Mouse (Mus musculus): Measurements from ENCODE around the gene Gm49405. TPM values are rescaled to one million over a fixed set of nuclear protein-coding genes. Genes with fewer than 3 reads are reported as not detected.

The Gm49405 gene
- polyA plus RNA-seq, 2 experiments from 2014 or later = 0.78 to 0.96 TPM

DNA sequence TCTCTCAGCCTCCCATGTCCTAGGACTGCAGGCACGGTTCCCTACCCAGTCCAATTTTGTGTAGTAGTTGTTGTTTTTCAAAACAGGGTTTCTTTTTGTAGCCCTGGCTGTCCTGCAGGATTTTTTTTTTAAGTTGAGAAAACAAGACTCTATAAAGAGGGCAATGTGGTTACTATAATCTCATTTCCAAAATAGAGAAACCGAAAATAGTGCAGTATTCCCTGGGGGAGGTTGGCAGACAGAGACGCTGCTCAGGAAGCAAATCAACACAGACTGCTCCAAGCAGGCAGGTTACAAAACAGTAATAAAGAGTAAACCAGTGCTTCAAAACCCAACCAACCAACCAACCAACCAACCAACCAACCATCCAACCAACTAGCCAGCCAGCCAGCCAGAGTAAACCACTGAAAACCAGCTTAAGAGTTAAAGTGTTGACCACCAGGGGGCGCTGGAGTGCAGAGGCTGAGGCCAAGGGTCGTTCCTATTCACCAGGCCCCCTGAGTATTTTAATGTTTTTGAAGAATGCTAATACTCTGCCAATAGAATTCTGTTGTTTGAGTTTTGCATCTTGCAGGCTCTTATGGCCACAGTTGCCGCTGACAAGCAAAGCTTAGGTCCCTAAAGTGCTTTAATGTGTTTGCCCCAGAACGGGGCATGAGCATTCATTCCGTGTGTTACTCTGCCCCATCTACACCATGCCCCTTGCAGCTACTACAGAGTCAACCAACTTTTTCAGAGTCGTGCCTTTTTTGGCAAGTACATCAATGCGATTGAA lies 51.5 kb downstream of the Gm49405 start:
- ATAC-seq = peak; percentile 74

DNA sequence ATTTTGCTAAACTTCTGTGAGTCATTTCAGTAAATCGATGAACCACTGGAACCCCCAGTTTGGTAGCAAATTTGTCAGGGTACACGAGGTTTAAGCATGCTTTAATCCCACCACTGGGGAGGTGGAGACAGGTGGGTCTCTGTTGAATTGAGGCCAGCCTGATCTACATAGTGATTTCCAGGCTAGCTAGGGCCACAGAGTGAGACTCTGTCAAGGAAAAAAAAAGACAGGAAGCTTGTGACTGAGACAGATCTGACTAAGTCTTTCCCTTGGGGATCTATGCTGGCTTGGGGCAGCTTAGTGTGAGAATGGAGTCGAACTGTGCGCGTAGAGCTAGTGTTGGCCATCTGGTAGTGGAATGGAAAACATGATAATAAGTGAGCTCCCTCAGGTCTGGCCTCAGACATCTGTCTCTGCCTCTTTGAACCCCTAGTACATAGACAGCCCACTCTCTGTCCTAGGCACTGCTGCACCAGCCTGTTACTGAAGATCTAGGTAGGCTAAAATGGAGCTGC lies 52.1 kb downstream of the Gm49405 start:
- peak; percentile 60 for ATAC-seq

DNA sequence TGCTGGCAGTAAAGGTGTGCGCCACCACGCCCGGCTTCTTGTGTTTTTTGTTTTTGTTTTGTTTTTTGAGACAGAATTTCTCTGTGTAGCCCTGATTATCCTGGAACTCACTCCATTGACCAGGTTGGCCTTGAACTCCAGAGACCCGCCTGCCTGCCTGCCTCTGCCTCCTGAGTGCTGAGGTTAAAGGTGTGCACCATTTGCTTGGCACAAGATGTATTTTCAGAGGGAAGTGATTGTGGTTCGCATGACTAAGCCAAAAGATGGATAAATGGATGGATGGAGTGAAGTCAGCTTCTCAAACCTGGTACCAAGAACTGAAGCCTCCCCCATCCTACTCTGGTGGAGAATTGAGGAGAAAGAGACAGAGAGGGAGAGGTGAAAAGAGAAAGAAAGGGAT lies 54.2 kb downstream of the Gm49405 start:
- no peak for ATAC-seq

Other genes starting within 250 kb of the Gm49405 start
- 10 to 100 TPM; 33.1 to 38.4 TPM for gene Kmt5b, start 233.2 kb upstream of the Gm49405 start, polyA plus RNA-seq (2017; shearing (Covaris generic))
- 1 to 10 TPM; 2.5 to 3.7 TPM for gene Chka, start 148.9 kb upstream of the Gm49405 start, polyA plus RNA-seq (2017; shearing (Covaris generic))
- gene Tcirg1, start 93.5 kb upstream of the Gm49405 start, polyA plus RNA-seq (2017; shearing (Covaris generic)) = 100 to 1,000 TPM in 1 of 2 experiments, 10 to 100 TPM in 1; 51.3 to 100 TPM
- gene Ndufs8, start 87.9 kb upstream of the Gm49405 start, polyA plus RNA-seq (2017; shearing (Covaris generic)) = 100 to 1,000 TPM; 219 to 234 TPM
- gene Aldh3b1, start 70.8 kb upstream of the Gm49405 start, polyA plus RNA-seq (2017; shearing (Covaris generic)) = under 1 TPM in 1 of 2 experiments, not detected in 1; 0.85 TPM
- gene Unc93b1, start 65.4 kb upstream of the Gm49405 start, polyA plus RNA-seq (2017; shearing (Covaris generic)) = 10 to 100 TPM; 20.8 to 54.2 TPM
- not detected for gene Aldh3b3, start 42.0 kb upstream of the Gm49405 start, polyA plus RNA-seq (2017; shearing (Covaris generic))
- not detected for gene Aldh3b2, start 28.3 kb upstream of the Gm49405 start, polyA plus RNA-seq (2017; shearing (Covaris generic))
- 1 to 10 TPM in 1 of 2 experiments, not detected in 1; 1.5 TPM for gene Acy3, start 14.1 kb upstream of the Gm49405 start, polyA plus RNA-seq (2017; shearing (Covaris generic))
- not detected for gene Tbx10, start 7.9 kb upstream of the Gm49405 start, polyA plus RNA-seq (2017; shearing (Covaris generic))
- gene Nudt8, start within 50 bp of the Gm49405 start, polyA plus RNA-seq (2017; shearing (Covaris generic)) = 10 to 100 TPM; 10.7 to 15.2 TPM
- 1 to 10 TPM; 1.1 to 2.1 TPM for gene Doc2g, start 2.7 kb downstream of the Gm49405 start, polyA plus RNA-seq (2017; shearing (Covaris generic))
- gene Ndufv1, start 12.2 kb downstream of the Gm49405 start, polyA plus RNA-seq (2017; shearing (Covaris generic)) = 100 to 1,000 TPM; 109 to 164 TPM
- gene Gstp1, start 37.4 kb downstream of the Gm49405 start, polyA plus RNA-seq (2017; shearing (Covaris generic)) = 100 to 1,000 TPM; 543 to 655 TPM
- 1 to 10 TPM; 4.2 to 5.3 TPM for gene Gstp2, start 45.4 kb downstream of the Gm49405 start, polyA plus RNA-seq (2017; shearing (Covaris generic))
- 100 to 1,000 TPM; 158 to 206 TPM for gene Gstp3, start 58.9 kb downstream of the Gm49405 start, polyA plus RNA-seq (2017; shearing (Covaris generic))
- not detected for gene Cabp2, start 81.0 kb downstream of the Gm49405 start, polyA plus RNA-seq (2017; shearing (Covaris generic))
- 100 to 1,000 TPM; 328 to 403 TPM for gene Cdk2ap2, start 96.6 kb downstream of the Gm49405 start, polyA plus RNA-seq (2017; shearing (Covaris generic))
- gene Pitpnm1, start 99.4 kb downstream of the Gm49405 start, polyA plus RNA-seq (2017; shearing (Covaris generic)) = 100 to 1,000 TPM in 1 of 2 experiments, 10 to 100 TPM in 1; 98.7 to 113 TPM
- 100 to 1,000 TPM; 179 to 208 TPM for gene Aip, start 125.2 kb downstream of the Gm49405 start, polyA plus RNA-seq (2017; shearing (Covaris generic))
- under 1 TPM in 1 of 2 experiments, not detected in 1; 0.29 TPM for gene Gpr152, start 139.2 kb downstream of the Gm49405 start, polyA plus RNA-seq (2017; shearing (Covaris generic))
- gene Cabp4, start 143.4 kb downstream of the Gm49405 start, polyA plus RNA-seq (2017; shearing (Covaris generic)) = under 1 TPM; 0.79 to 0.92 TPM
- 100 to 1,000 TPM; 236 to 310 TPM for gene Coro1b, start 148.0 kb downstream of the Gm49405 start, polyA plus RNA-seq (2017; shearing (Covaris generic))
- 100 to 1,000 TPM; 836 to 870 TPM for gene Ptprcap, start 153.0 kb downstream of the Gm49405 start, polyA plus RNA-seq (2017; shearing (Covaris generic))
- 10 to 100 TPM; 31.7 to 39.0 TPM for gene Rps6kb2, start 162.7 kb downstream of the Gm49405 start, polyA plus RNA-seq (2017; shearing (Covaris generic))
- 10 to 100 TPM in 1 of 2 experiments, 1 to 10 TPM in 1; 9.4 to 11.9 TPM for gene Carns1, start 174.9 kb downstream of the Gm49405 start, polyA plus RNA-seq (2017; shearing (Covaris generic))
- gene Tbc1d10c, start 190.7 kb downstream of the Gm49405 start, polyA plus RNA-seq (2017; shearing (Covaris generic)) = 100 to 1,000 TPM; 594 to 924 TPM
- 100 to 1,000 TPM; 835 to 936 TPM for gene Ppp1ca, start 191.4 kb downstream of the Gm49405 start, polyA plus RNA-seq (2017; shearing (Covaris generic))
- 10 to 100 TPM; 63.6 to 83.6 TPM for gene Rad9a, start 201.0 kb downstream of the Gm49405 start, polyA plus RNA-seq (2017; shearing (Covaris generic))
- gene Clcf1, start 213.6 kb downstream of the Gm49405 start, polyA plus RNA-seq (2017; shearing (Covaris generic)) = 10 to 100 TPM; 35.0 to 46.5 TPM
- not detected for gene AC109138.7, start 213.7 kb downstream of the Gm49405 start, polyA plus RNA-seq (2017; shearing (Covaris generic))
- 100 to 1,000 TPM; 117 to 127 TPM for gene Pold4, start 231.3 kb downstream of the Gm49405 start, polyA plus RNA-seq (2017; shearing (Covaris generic))